Mouse (Mus musculus): Measurements from ENCODE around the gene Ascl5.
A peak's percentile ranks its signal among the peaks of the same experiment; 100 is the strongest.

DNA sequence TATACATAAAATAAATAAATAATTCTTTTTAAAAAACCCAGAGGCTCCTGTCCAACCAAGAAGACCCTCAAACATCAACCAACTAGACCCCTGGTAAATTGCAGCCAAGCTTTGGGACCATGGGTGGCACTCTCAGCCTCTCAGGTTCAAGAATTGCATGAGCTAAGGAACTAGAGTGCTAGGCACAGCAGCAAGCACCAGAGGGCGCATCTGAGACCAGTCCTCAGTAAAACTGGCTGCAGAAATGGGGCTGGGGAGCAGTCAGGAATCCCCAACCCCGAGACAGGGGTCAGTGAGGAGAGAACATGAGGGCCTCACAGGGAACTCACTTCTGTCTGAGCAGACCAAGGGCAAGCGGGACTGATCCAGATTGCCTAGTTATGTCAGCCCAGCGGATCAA is 4.8 kb upstream of the Ascl5 start:
- TF ChIP-seq CTCF (conservative IDR thresholded peaks at IDR 0.05; ENCODE audit: insufficient read depth, insufficient read length, low read depth, low read length) (peak; percentile 82), POLR2A (IDR thresholded peaks at IDR 0.05; ENCODE audit: low read depth, low read length) (no peak)
